Mouse (Mus musculus) erythroblast, embryonic 14.5 days (primary cell): Measurements from ENCODE around the gene Ung.

Source experiments
- GATA1 ChIP-seq: IDR thresholded peaks from 2 replicates; pipeline ENCODE4 v1.6.1; 2012; ENCODE audit warnings: low read length, inconsistent platforms, mixed read lengths
- TAL1 ChIP-seq: IDR thresholded peaks from 3 replicates; pipeline ENCODE4 v1.6.1; 2012; ENCODE audit warnings: low read length, inconsistent platforms, mixed read lengths

- no peak for TF ChIP-seq TAL1
- no peak for TF ChIP-seq GATA1
These were observed 33.0 kb downstream of the Ung start for GRCm38 (mm10) chr5:114163117-114163696.
